Mouse (Mus musculus) ES-Bruce4 (cell line): Measurements from ENCODE around the gene Fam198a.

Source experiments
- CTCF ChIP-seq: IDR thresholded peaks from one replicate; pipeline ENCODE4 v1.8.1; 2011; ENCODE audit warnings: low read depth, low read length
- POLR2A ChIP-seq: IDR thresholded peaks from one replicate; pipeline ENCODE4 v1.8.1; 2011; ENCODE audit warnings: low read length; ENCODE audit not compliant: insufficient read depth

DNA sequence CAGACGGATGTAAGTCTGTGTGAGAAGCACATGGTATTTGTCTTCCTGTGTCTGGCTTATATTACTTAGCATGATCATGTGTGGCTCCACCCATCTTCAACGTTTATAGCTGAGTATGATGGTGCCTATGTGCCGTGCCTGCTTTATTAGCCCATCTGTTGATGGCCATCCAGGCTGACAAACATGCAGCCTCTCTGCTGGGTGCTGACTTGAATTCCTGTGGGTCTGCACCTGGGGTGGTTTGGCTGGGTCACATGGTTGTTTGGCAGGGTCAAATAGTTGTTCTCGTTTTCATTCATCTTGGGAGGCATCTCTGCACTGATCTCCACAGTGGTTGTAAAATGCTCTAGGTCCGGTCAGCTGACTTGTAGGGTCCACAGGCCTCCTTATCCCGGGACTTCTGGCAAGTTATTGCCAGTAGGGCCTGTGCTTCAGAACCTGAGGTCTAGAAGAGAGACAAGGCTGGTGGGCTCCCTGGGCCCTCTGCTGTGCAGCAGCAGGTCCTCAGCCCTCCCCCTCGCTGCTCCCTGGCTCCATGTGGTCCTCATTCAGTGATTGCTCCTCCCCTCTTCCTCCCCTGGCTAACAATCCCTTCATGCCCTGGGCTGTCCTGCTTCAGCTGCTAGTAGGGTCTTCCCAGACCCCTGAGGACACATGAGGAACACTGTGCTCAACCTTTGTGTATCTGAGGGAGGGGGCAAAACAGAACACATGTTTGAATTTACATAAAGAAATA is 75.2 kb downstream of the Fam198a start:
- TF ChIP-seq CTCF (no peak), POLR2A (no peak)
